Mouse (Mus musculus): ENCODE results near the gene Fbxo27.

DNA sequence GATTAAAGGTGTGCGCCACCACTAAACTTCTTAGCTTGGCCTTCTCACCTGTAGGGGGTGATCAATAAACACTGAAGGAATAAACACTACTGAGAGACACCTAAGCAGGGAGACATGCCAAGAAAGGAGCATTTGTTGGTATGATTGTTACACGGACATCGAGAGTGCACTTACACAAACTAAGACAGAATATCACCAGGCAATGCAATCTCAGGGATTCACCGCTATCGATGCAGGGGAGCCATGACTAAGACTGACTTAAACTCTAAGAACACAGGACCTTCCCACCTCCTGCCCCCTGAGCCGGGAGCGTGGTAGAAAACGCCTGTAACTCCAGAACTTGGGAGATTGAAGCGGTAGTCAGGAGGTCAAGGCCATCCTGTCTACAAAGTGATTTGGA lies 48.3 kb downstream of the Fbxo27 start:
- TF ChIP-seq CTCF (IDR thresholded peaks at IDR 0.05; ENCODE audit: low read depth, low read length) (no peak), POLR2A (IDR thresholded peaks at IDR 0.05; ENCODE audit: insufficient read depth, low read length) (no peak)
